Mouse (Mus musculus) MEL (cell line): Measurements from ENCODE around the gene Wdr91. TPM values are rescaled to one million over a fixed set of nuclear protein-coding genes. Genes with fewer than 3 reads are reported as not detected.

Source experiments
- DNase-seq: peaks from one replicate; pipeline ENCODE4 v3.0.0; 2011; ENCODE audit warnings: low read depth, low spot score
- H3K27ac ChIP-seq: 2 replicates; pipeline ENCODE4 v1.5.1; 2012; ENCODE audit warnings: low read depth, mild to moderate bottlenecking, control low read depth, low read length, moderate library complexity; ENCODE audit not compliant: control insufficient read depth
- H3K27me3 ChIP-seq, 2 experiments: fragments of 150-350 bp in 1 of 2; sonication (generic) in 1 of 2; 2 replicates each; pipeline ENCODE4 v1.6.1; 2012; ENCODE audit warnings: low read length in 2 of 2, mild to moderate bottlenecking in 2 of 2, improper control_type of control experiment in 1 of 2, moderate library complexity in 1 of 2; ENCODE audit not compliant: insufficient read depth in 2 of 2, control insufficient read depth in 1 of 2
- H3K36me3 ChIP-seq, 2 experiments: 2 replicates each; pipeline ENCODE4 v1.6.1; 2012 to 2014; ENCODE audit warnings: low read length in 2 of 2, improper control_type of control experiment in 1 of 2, inconsistent platforms in 1 of 2, mild to moderate bottlenecking in 1 of 2; ENCODE audit not compliant: insufficient read depth in 2 of 2, control insufficient read depth in 1 of 2
- H3K4me1 ChIP-seq, 2 experiments: fragments of 150-350 bp in 1 of 2; sonication (generic) in 1 of 2; 2 replicates each; pipeline ENCODE4 v1.6.1; 2012; ENCODE audit warnings: low read length in 2 of 2, improper control_type of control experiment in 1 of 2, mild to moderate bottlenecking in 1 of 2; ENCODE audit not compliant: insufficient read depth in 2 of 2, control insufficient read depth in 1 of 2
- H3K4me3 ChIP-seq, 2 experiments: fragments of 150-350 bp in 1 of 2; sonication (generic) in 1 of 2; 2 replicates each; pipeline ENCODE4 v1.5.1; 2012; ENCODE audit warnings: low read depth in 2 of 2, low read length in 2 of 2, mild to moderate bottlenecking in 2 of 2, moderate library complexity in 2 of 2, control low read depth in 1 of 2, improper control_type of control experiment in 1 of 2; ENCODE audit not compliant: control insufficient read depth in 1 of 2, insufficient read depth in 1 of 2
- H3K79me2 ChIP-seq: 2 replicates; pipeline ENCODE4 v1.6.1; 2012; ENCODE audit warnings: mild to moderate bottlenecking, low read length, moderate library complexity; ENCODE audit not compliant: control insufficient read depth, poor library complexity, insufficient read depth
- H3K9ac ChIP-seq: 2 replicates; pipeline ENCODE4 v1.6.1; 2012; ENCODE audit warnings: low read depth, mild to moderate bottlenecking, control low read depth, low read length, moderate library complexity; ENCODE audit not compliant: control insufficient read depth, poor library complexity, severe bottlenecking
- H3K9me3 ChIP-seq: fragments of 150-350 bp; sonication (generic); replicated peaks from 2 replicates; pipeline ENCODE4 v1.6.1; 2012; ENCODE audit warnings: mild to moderate bottlenecking, low read length, improper control_type of control experiment, moderate library complexity; ENCODE audit not compliant: insufficient read depth
- BHLHE40 ChIP-seq: IDR thresholded peaks from 2 replicates; pipeline ENCODE4 v1.6.1; 2012; ENCODE audit warnings: low read depth, mild to moderate bottlenecking, inconsistent platforms, low read length, improper control_type of control experiment, borderline replicate concordance
- CHD2 ChIP-seq: IDR thresholded peaks from 2 replicates; pipeline ENCODE4 v1.6.1; 2011; ENCODE audit warnings: low read length, improper control_type of control experiment
- CTCF ChIP-seq, 3 experiments: IDR thresholded peaks in 2 of 3; conservative IDR thresholded peaks in 1 of 3; 2 replicates each; pipeline ENCODE4 v1.5.1; 2011 to 2012; ENCODE audit warnings: low read length in 3 of 3, low read depth in 2 of 3, mild to moderate bottlenecking in 2 of 3, improper control_type of control experiment in 1 of 3, inconsistent platforms in 1 of 3, mixed read lengths in 1 of 3, moderate library complexity in 1 of 3; ENCODE audit not compliant: control insufficient read depth in 1 of 3, insufficient read depth in 1 of 3, poor library complexity in 1 of 3, severe bottlenecking in 1 of 3
- GATA1 ChIP-seq: IDR thresholded peaks from 2 replicates; pipeline ENCODE4 v1.6.1; 2011; ENCODE audit warnings: low read depth, low read length, improper control_type of control experiment
- JUND ChIP-seq: IDR thresholded peaks from 2 replicates; pipeline ENCODE4 v1.6.1; 2011; ENCODE audit warnings: low read depth, mild to moderate bottlenecking, improper control_type of control experiment, low read length
- MAFK ChIP-seq: IDR thresholded peaks from 2 replicates; pipeline ENCODE4 v1.6.1; 2011; ENCODE audit warnings: low read depth, mild to moderate bottlenecking, low read length, improper control_type of control experiment, borderline replicate concordance
- MEF2A ChIP-seq: IDR thresholded peaks from 2 replicates; pipeline ENCODE4 v1.6.1; 2014; ENCODE audit warnings: low read depth, mild to moderate bottlenecking, inconsistent platforms, low read length, improper control_type of control experiment; ENCODE audit not compliant: poor library complexity, insufficient replicate concordance, severe bottlenecking; ENCODE audit errors: extremely low read depth
- MXI1 ChIP-seq: IDR thresholded peaks from 2 replicates; pipeline ENCODE4 v1.6.1; 2011; ENCODE audit warnings: mild to moderate bottlenecking, low read depth, low read length, improper control_type of control experiment
- MYC ChIP-seq: IDR thresholded peaks from 2 replicates; pipeline ENCODE4 v1.6.1; 2011; ENCODE audit warnings: low read depth, mild to moderate bottlenecking, low read length, improper control_type of control experiment, moderate library complexity
- NELFE ChIP-seq: IDR thresholded peaks from 2 replicates; pipeline ENCODE4 v1.6.1; 2011; ENCODE audit warnings: low read depth, low read length, improper control_type of control experiment
- NRF1 ChIP-seq: IDR thresholded peaks from 2 replicates; pipeline ENCODE4 v1.6.1; 2014; ENCODE audit warnings: low read depth, mild to moderate bottlenecking, inconsistent platforms, low read length, improper control_type of control experiment, moderate library complexity; ENCODE audit not compliant: poor library complexity, insufficient read depth, severe bottlenecking
- RAD21 ChIP-seq: IDR thresholded peaks from 2 replicates; pipeline ENCODE4 v1.6.1; 2011; ENCODE audit warnings: mild to moderate bottlenecking, low read depth, low read length, improper control_type of control experiment
- SMC3 ChIP-seq: IDR thresholded peaks from 2 replicates; pipeline ENCODE4 v1.6.1; 2011; ENCODE audit warnings: low read depth, low read length, improper control_type of control experiment
- TAL1 ChIP-seq: IDR thresholded peaks from 2 replicates; pipeline ENCODE4 v1.6.1; 2012; ENCODE audit warnings: mild to moderate bottlenecking, inconsistent platforms, low read length, moderate library complexity, mixed read lengths
- USF2 ChIP-seq, 2 experiments: IDR thresholded peaks; 2 replicates each; pipeline ENCODE4 v1.6.1; 2011 to 2012; ENCODE audit warnings: improper control_type of control experiment in 2 of 2, low read length in 2 of 2, borderline replicate concordance in 1 of 2, inconsistent platforms in 1 of 2, low read depth in 1 of 2, mild to moderate bottlenecking in 1 of 2; ENCODE audit not compliant: insufficient read depth in 1 of 2
- ZC3H11A ChIP-seq: IDR thresholded peaks from 2 replicates; pipeline ENCODE4 v1.6.1; 2012; ENCODE audit warnings: low read depth, mild to moderate bottlenecking, inconsistent platforms, low read length, improper control_type of control experiment
- ZKSCAN1 ChIP-seq: IDR thresholded peaks from 2 replicates; pipeline ENCODE4 v1.6.1; 2012; ENCODE audit warnings: low read depth, mild to moderate bottlenecking, inconsistent platforms, low read length, improper control_type of control experiment, moderate library complexity
- ZMIZ1 ChIP-seq: IDR thresholded peaks from 2 replicates; pipeline ENCODE4 v1.6.1; 2012; ENCODE audit warnings: low read depth, mild to moderate bottlenecking, inconsistent platforms, low read length, improper control_type of control experiment, moderate library complexity
- polyA plus RNA-seq, 2 experiments: library from polyadenylated mRNA; stranded (reverse) in 1 of 2; unstranded in 1 of 2; fragments of >175 nt in 1 of 2; fragments of >200 nt in 1 of 2; gene quantifications; 2 replicates each; pipeline versions ENCODE4 v1.2.1 to v1.2.4; 2012; ENCODE audit warnings: low replicate concordance in 2 of 2, low read depth in 1 of 2; ENCODE audit not compliant: insufficient read length in 2 of 2, insufficient read depth in 1 of 2, missing spikeins in 1 of 2
- total RNA-seq: library from RNA; depleted of rRNA; stranded (reverse); fragments of 300-350 nt; gene quantifications from 2 replicates; pipeline ENCODE4 v1.2.3, GENCODE M21; 2012

Gene Wdr91
- total and polyA plus RNA-seq, 3 experiments, result 11.7 to 24.1 TPM; not detected in 1

DNA sequence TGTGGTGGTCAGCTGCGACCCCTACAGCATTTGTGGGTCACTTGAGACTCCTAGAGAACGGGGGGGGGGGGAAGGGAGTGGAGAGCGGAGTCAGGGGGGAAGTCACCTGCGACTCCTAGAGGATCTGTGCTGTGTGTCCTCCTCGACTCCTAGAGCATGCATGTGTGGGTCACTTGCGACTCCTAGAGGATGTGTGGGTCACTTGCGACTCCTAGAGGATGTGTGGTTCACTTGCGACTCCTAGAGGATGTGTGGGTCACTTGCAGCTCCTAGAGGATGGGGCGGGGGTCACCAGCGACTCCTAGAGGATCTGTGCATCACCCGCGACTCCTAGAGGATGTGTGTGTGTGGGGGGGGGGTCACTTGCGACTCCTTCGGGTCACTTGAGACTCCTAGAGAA, 11.3 kb upstream of the Wdr91 start:
- Histone ChIP-seq H3K9ac (no peak overlapping the region), H3K27ac (no peak overlapping the region), H3K9me3 (no peaks in the 10 kb centered on the region), H3K4me1 (no peaks in the 10 kb centered on the region), H3K79me2 (no peaks in the 10 kb centered on the region), H3K4me3 (no peak overlapping the region), H3K36me3 (no peaks in the 10 kb centered on the region), H3K27me3 (no peaks in the 10 kb centered on the region; a peak in 2 of 4 replicates)
- TF ChIP-seq ZC3H11A (peak; percentile 72), SMC3 (peak; percentile 71), NELFE (no peak), GATA1 (no peak), NRF1 (no peak), MXI1 (no peak), ZMIZ1 (no peak), CTCF (IDR thresholded peaks at IDR 0.05 in 2 of 3, conservative IDR thresholded peaks at IDR 0.05 in 1 of 3; ENCODE audit: control insufficient read depth in 1 of 3, insufficient read depth in 1 of 3, low read depth in 2 of 3, low read length in 3 of 3, poor library complexity in 1 of 3, severe bottlenecking in 1 of 3) (peak; percentile 52 to 96 (median 70); a peak in 5 of 6 replicates), MEF2A (no peak), TAL1 (no peak), MYC (no peak), RAD21 (peak; percentile 87), CHD2 (no peak)
- peak; percentile 73 for DNase-seq

- TF ChIP-seq BHLHE40 (no peak), MAFK (no peak), ZC3H11A (no peak), JUND (no peak), ZKSCAN1 (no peak), USF2 (IDR thresholded peaks at IDR 0.05; ENCODE audit: borderline replicate concordance in 1 of 2, insufficient read depth in 1 of 2, low read depth in 1 of 2, low read length in 2 of 2) (no peak)
- Histone ChIP-seq H3K79me2 (no peaks in the 10 kb centered on the region), H3K36me3 (no peaks in the 10 kb centered on the region), H3K4me3 (no peak overlapping the region), H3K9ac (no peak overlapping the region), H3K4me1 (no peaks in the 10 kb centered on the region), H3K9me3 (no peaks in the 10 kb centered on the region), H3K27ac (no peak overlapping the region), H3K27me3 (no peaks in the 10 kb centered on the region; a peak in 2 of 4 replicates)
- DNase-seq, result no peak
Measured at GRCm38 (mm10) chr6:34920631-34921030, 10.0 kb upstream of the Wdr91 start.
